Mouse (Mus musculus) kidney, postnatal 0 days (tissue): ENCODE data around the gene Tmem164. TPM values are rescaled to one million over a fixed set of nuclear protein-coding genes. Genes with fewer than 3 reads are reported as not detected.

Experiments
- ATAC-seq: fragments of 200-750 bp; cut with Nextera tagmentation; replicated peaks from 2 replicates; pipeline ENCODE4 v1.8.0; 2017; ENCODE audit warnings: low read depth, moderate number of reproducible peaks, moderate TSS enrichment, moderate library complexity; ENCODE audit not compliant: low FRiP score
- DNase-seq: peaks from one replicate; pipeline ENCODE4 v3.0.0-alpha.2; 2016; ENCODE audit warnings: low spot score
- H3K27ac ChIP-seq: fragments of 300-500 bp; sonication (generic); 2 replicates; pipeline ENCODE4 v1.5.1; 2014; ENCODE audit warnings: mild to moderate bottlenecking
- H3K27me3 ChIP-seq: fragments of 300-500 bp; sonication (generic); 2 replicates; pipeline ENCODE4 v1.6.1; 2014; ENCODE audit warnings: low read length, mixed read lengths; ENCODE audit not compliant: insufficient read depth
- H3K36me3 ChIP-seq: fragments of 300-500 bp; sonication (generic); 2 replicates; pipeline ENCODE4 v1.6.1; 2014; ENCODE audit warnings: low read length, mixed read lengths; ENCODE audit not compliant: insufficient read depth
- H3K4me1 ChIP-seq: fragments of 300-500 bp; sonication (generic); replicated peaks from 2 replicates; pipeline ENCODE4 v1.6.1; 2014; ENCODE audit warnings: antibody characterized with exemption, low read length, mixed read lengths; ENCODE audit not compliant: insufficient read depth
- H3K4me2 ChIP-seq: fragments of 300-500 bp; sonication (generic); 2 replicates; pipeline ENCODE4 v1.6.1; 2014; ENCODE audit warnings: mild to moderate bottlenecking, low read length, moderate library complexity, mixed read lengths
- H3K4me3 ChIP-seq: fragments of 300-500 bp; sonication (generic); replicated peaks from 2 replicates; pipeline ENCODE4 v1.5.1; 2014; ENCODE audit warnings: low read depth, low read length
- H3K9ac ChIP-seq: fragments of 300-500 bp; sonication (generic); 2 replicates; pipeline ENCODE4 v1.6.1; 2014; ENCODE audit warnings: low read depth, low read length
- H3K9me3 ChIP-seq: fragments of 300-500 bp; sonication (generic); replicated peaks from 2 replicates; pipeline ENCODE4 v1.6.1; 2016; ENCODE audit warnings: low read length, inconsistent platforms, mixed read lengths
- CTCF ChIP-seq: IDR thresholded peaks from 2 replicates; pipeline ENCODE4 v1.5.1; 2016; ENCODE audit warnings: antibody characterized with exemption, low read depth, mild to moderate bottlenecking, moderate library complexity
- WGBS: fragments of 180-500 bp; shearing (Covaris S2); extraction: QIAGEN DNeasy Blood & Tissue Kit; methylation state at CpG from one replicate; pipeline ENCODE4 v1.1.7; 2014; 5-methylcytosine and 5-hydroxymethylcytosine counted together
- microRNA counts: library from miRNA; unstranded; fragments of <30 nt; microRNA quantifications from one replicate; lab custom pipeline; 2015
- microRNA-seq: library from miRNA; unstranded; fragments of <30 nt; microRNA quantifications from one replicate; pipeline ENCODE4, GENCODE M21; 2016
- polyA plus RNA-seq: library from polyadenylated mRNA; unstranded; fragments of >200 nt; fragmentation: Nextera tagmentation; extraction: Ambion mirVana; gene quantifications from 2 replicates; pipeline ENCODE4 v1.2.1, GENCODE M21; 2015

The Tmem164 gene
- polyA plus RNA-seq, 1 experiment from 2014 or later, result 33.0 TPM

DNA sequence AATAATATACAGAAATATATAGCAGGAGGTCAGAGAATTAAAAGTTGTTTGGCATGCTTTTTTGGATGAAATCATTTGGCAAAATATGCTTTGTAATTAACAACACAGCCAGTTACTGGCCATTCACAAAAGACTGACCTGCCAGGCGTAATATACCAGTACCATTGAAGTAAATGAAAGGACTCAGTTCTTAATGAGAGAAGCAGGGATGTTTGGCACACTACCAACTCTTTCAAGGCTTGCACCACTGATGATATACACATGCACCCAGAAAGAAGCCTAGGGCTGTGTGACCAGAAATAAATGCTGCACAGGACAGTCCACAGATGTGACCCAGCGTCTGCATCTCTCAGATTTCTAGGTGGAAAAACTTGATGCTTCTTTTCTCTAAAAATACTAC lies 188.6 kb downstream of the Tmem164 start:
- H3K4me3 ChIP-seq, result no peak overlapping the region
- H3K4me1 ChIP-seq, result no peaks in the 10 kb centered on the region
- no peaks in the 10 kb centered on the region for H3K36me3 ChIP-seq
- H3K27me3 ChIP-seq, result no peaks in the 10 kb centered on the region
- H3K9me3 ChIP-seq, result no peaks in the 10 kb centered on the region
- H3K27ac ChIP-seq, result no peak overlapping the region
- no peak overlapping the region for H3K4me2 ChIP-seq
- TF ChIP-seq CTCF, result no peak
- no peak overlapping the region for H3K9ac ChIP-seq
- ATAC-seq (no peak), DNase-seq (no peak)
- WGBS, result 72% methylated on average over 2 of the region's 2 CpGs

- ATAC-seq (no peak), DNase-seq (no peak)
- Histone ChIP-seq H3K27me3 (no peaks in the 10 kb centered on the region), H3K36me3 (no peaks in the 10 kb centered on the region), H3K9me3 (no peaks in the 10 kb centered on the region), H3K9ac (no peak overlapping the region), H3K27ac (no peak overlapping the region), H3K4me3 (no peak overlapping the region), H3K4me2 (no peak overlapping the region), H3K4me1 (no peaks in the 10 kb centered on the region)
- no peak for TF ChIP-seq CTCF
- WGBS, result 79% methylated on average over 5 of the region's 5 CpGs
These were observed 201.0 kb downstream of the Tmem164 start for GRCm38 (mm10) chrX:142882255-142882654.

GRCm38 (mm10) chrX:142883593-142883992 lies 202.4 kb downstream of the Tmem164 start:
- H3K4me2 ChIP-seq, result no peak overlapping the region
- no peak overlapping the region for H3K4me3 ChIP-seq
- no peak for ATAC-seq
- TF ChIP-seq CTCF, result no peak
- no peaks in the 10 kb centered on the region for H3K36me3 ChIP-seq
- WGBS, result 85% methylated on average over 4 of the region's 4 CpGs
- no peak for DNase-seq
- H3K9me3 ChIP-seq, result no peaks in the 10 kb centered on the region
- H3K27ac ChIP-seq, result no peak overlapping the region
- no peak overlapping the region for H3K9ac ChIP-seq
- H3K27me3 ChIP-seq, result no peaks in the 10 kb centered on the region
- H3K4me1 ChIP-seq, result no peaks in the 10 kb centered on the region

- Histone ChIP-seq H3K4me3 (no peak overlapping the region), H3K9ac (no peak overlapping the region), H3K4me2 (no peak overlapping the region), H3K27me3 (no peaks in the 10 kb centered on the region), H3K9me3 (no peaks in the 10 kb centered on the region), H3K27ac (no peak overlapping the region), H3K4me1 (no peaks in the 10 kb centered on the region), H3K36me3 (no peaks in the 10 kb centered on the region)
- TF ChIP-seq CTCF, result no peak
- ATAC-seq (no peak), DNase-seq (no peak)
- WGBS, result 86% methylated on average over 7 of the region's 7 CpGs
These were observed 204.8 kb downstream of the Tmem164 start for GRCm38 (mm10) chrX:142885962-142886361.

MicroRNA genes within 50 kb of the gene (microRNA counts, 519-probe panel; counts per million panel counts)
- 4,920 counts per million, percentile 82 among the panel's probes with 10 or more counts for microRNA mmu-miR-652 (lab: Ali Mortazavi, UCI)

Small RNA genes within 50 kb of the gene (microRNA-seq; reads per million reads assigned to microRNA genes)
- 4,566 reads per million, percentile 90 among the genes with 10 or more reads in this experiment for gene Mir652
